Mouse (Mus musculus) heart, embryonic 12.5 days (tissue): ENCODE data around the gene Tiam1. TPM values are rescaled to one million over a fixed set of nuclear protein-coding genes. Genes with fewer than 3 reads are reported as not detected.

Experiments
- ATAC-seq: fragments of 200-750 bp; cut with Nextera tagmentation; 2 replicates; pipeline ENCODE4 v1.8.0; 2017; ENCODE audit warnings: moderate TSS enrichment, moderate library complexity; ENCODE audit not compliant: insufficient number of reproducible peaks, low FRiP score
- H3K27ac ChIP-seq: fragments of 300-500 bp; sonication (generic); 2 replicates; pipeline ENCODE4 v1.5.1; 2016; ENCODE audit warnings: mild to moderate bottlenecking, moderate library complexity; ENCODE audit not compliant: poor library complexity, severe bottlenecking
- H3K27me3 ChIP-seq: fragments of 300-500 bp; sonication (generic); replicated peaks from 2 replicates; pipeline ENCODE4 v1.6.1; 2016; ENCODE audit warnings: mild to moderate bottlenecking, moderate library complexity
- H3K36me3 ChIP-seq: fragments of 300-500 bp; sonication (generic); 2 replicates; pipeline ENCODE4 v1.6.1; 2016; ENCODE audit warnings: mild to moderate bottlenecking, moderate library complexity
- H3K4me1 ChIP-seq: fragments of 300-500 bp; sonication (generic); replicated peaks from 2 replicates; pipeline ENCODE4 v1.6.1; 2016; ENCODE audit warnings: mild to moderate bottlenecking
- H3K4me2 ChIP-seq: fragments of 300-500 bp; sonication (generic); 2 replicates; pipeline ENCODE4 v1.6.1; 2016; ENCODE audit warnings: mild to moderate bottlenecking, moderate library complexity
- H3K4me3 ChIP-seq: fragments of 300-500 bp; sonication (generic); 2 replicates; pipeline ENCODE4 v1.5.1; 2016; ENCODE audit warnings: mild to moderate bottlenecking
- H3K9ac ChIP-seq: fragments of 300-500 bp; sonication (generic); 2 replicates; pipeline ENCODE4 v1.6.1; 2016; ENCODE audit warnings: mild to moderate bottlenecking, moderate library complexity
- H3K9me3 ChIP-seq: fragments of 300-500 bp; sonication (generic); replicated peaks from 2 replicates; pipeline ENCODE4 v1.6.1; 2016; ENCODE audit warnings: mild to moderate bottlenecking, moderate library complexity
- WGBS: fragments of 180-500 bp; shearing (Covaris S2); methylation state at CpG from one replicate; pipeline ENCODE4 v1.1.7; 2016; 5-methylcytosine and 5-hydroxymethylcytosine counted together
- polyA plus RNA-seq: library from polyadenylated mRNA; unstranded; fragments of >200 nt; fragmentation: Nextera tagmentation; extraction: Ambion mirVana; gene quantifications from 2 replicates; pipeline ENCODE4 v1.2.1, GENCODE M21; 2016

Gene Tiam1
- polyA plus RNA-seq, 1 experiment from 2014 or later = 16.9 TPM

- Histone ChIP-seq H3K4me3 (no peak overlapping the region), H3K9ac (no peak overlapping the region), H3K9me3 (no peaks in the 10 kb centered on the region; the same call in 1 of the 2 replicates), H3K4me2 (no peak overlapping the region), H3K27me3 (no peaks in the 10 kb centered on the region), H3K36me3 (peaks cover 3% of the 10 kb centered on the region; the same call in 1 of the 2 replicates), H3K4me1 (no peaks in the 10 kb centered on the region), H3K27ac (no peak overlapping the region)
- WGBS = 81% methylated on average over 33 of the region's 33 CpGs
- ATAC-seq = no peak
Measured at GRCm38 (mm10) chr16:89897547-89898298, 245.8 kb downstream of the Tiam1 start.

GRCm38 (mm10) chr16:89896885-89897546, 246.6 kb downstream of the Tiam1 start:
- no peak for ATAC-seq
- H3K27ac ChIP-seq = no peak overlapping the region
- no peak overlapping the region for H3K4me3 ChIP-seq
- no peaks in the 10 kb centered on the region for H3K27me3 ChIP-seq
- H3K4me2 ChIP-seq = no peak overlapping the region
- H3K36me3 ChIP-seq = peaks cover 3% of the 10 kb centered on the region; the same call in 1 of the 2 replicates
- no peaks in the 10 kb centered on the region; the same call in 1 of the 2 replicates for H3K9me3 ChIP-seq
- WGBS = 69% methylated on average over 20 of the region's 20 CpGs
- no peaks in the 10 kb centered on the region for H3K4me1 ChIP-seq
- no peak overlapping the region for H3K9ac ChIP-seq

GRCm38 (mm10) chr16:89896392-89896791, 247.2 kb downstream of the Tiam1 start:
- H3K27me3 ChIP-seq = no peaks in the 10 kb centered on the region
- H3K4me1 ChIP-seq = peaks cover 2% of the 10 kb centered on the region; the same call in 1 of the 2 replicates
- H3K9me3 ChIP-seq = no peaks in the 10 kb centered on the region; the same call in 1 of the 2 replicates
- no peak overlapping the region for H3K27ac ChIP-seq
- 72% methylated on average over 9 of the region's 9 CpGs for WGBS
- H3K9ac ChIP-seq = no peak overlapping the region
- ATAC-seq = no peak
- no peak overlapping the region for H3K4me3 ChIP-seq
- H3K36me3 ChIP-seq = peaks cover 3% of the 10 kb centered on the region; the same call in 1 of the 2 replicates
- no peak overlapping the region for H3K4me2 ChIP-seq

- H3K27me3 ChIP-seq = no peaks in the 10 kb centered on the region
- H3K9me3 ChIP-seq = no peaks in the 10 kb centered on the region; the same call in 1 of the 2 replicates
- H3K4me1 ChIP-seq = peaks cover 13% of the 10 kb centered on the region
- ATAC-seq = no peak
- WGBS = 85% methylated on average over 7 of the region's 7 CpGs
- H3K4me2 ChIP-seq = no peak overlapping the region
- H3K4me3 ChIP-seq = no peak overlapping the region
- no peak overlapping the region for H3K9ac ChIP-seq
- no peak overlapping the region for H3K27ac ChIP-seq
- H3K36me3 ChIP-seq = peaks cover 3% of the 10 kb centered on the region; the same call in 1 of the 2 replicates
Measured at GRCm38 (mm10) chr16:89895283-89895682, 248.3 kb downstream of the Tiam1 start.

- H3K4me2 ChIP-seq = no peak overlapping the region
- ATAC-seq = no peak
- no peak overlapping the region for H3K9ac ChIP-seq
- H3K27me3 ChIP-seq = no peaks in the 10 kb centered on the region
- whole genome bisulfite sequencing = 74% methylated on average over 8 of the region's 8 CpGs
- H3K9me3 ChIP-seq = no peaks in the 10 kb centered on the region; the same call in 1 of the 2 replicates
- no peak overlapping the region for H3K27ac ChIP-seq
- peaks cover 3% of the 10 kb centered on the region; the same call in 1 of the 2 replicates for H3K36me3 ChIP-seq
- H3K4me3 ChIP-seq = no peak overlapping the region
- H3K4me1 ChIP-seq = peaks cover 18% of the 10 kb centered on the region
Measured at GRCm38 (mm10) chr16:89894816-89895215, 248.8 kb downstream of the Tiam1 start.

GRCm38 (mm10) chr16:89890515-89891189, 252.9 kb downstream of the Tiam1 start:
- WGBS = 59% methylated on average over 17 of the region's 17 CpGs
- Histone ChIP-seq H3K9ac (no peak overlapping the region), H3K9me3 (no peaks in the 10 kb centered on the region; the same call in 1 of the 2 replicates), H3K27me3 (no peaks in the 10 kb centered on the region), H3K4me3 (no peak overlapping the region), H3K36me3 (0 out of 2 replicates have a peak, but pooled peaks cover 3% of the 10 kb centered on the region), H3K4me2 (no peak overlapping the region), H3K4me1 (peaks cover 18% of the 10 kb centered on the region), H3K27ac (no peak overlapping the region)
- ATAC-seq = 0 out of 2 replicates have a peak, but pooled peaks have one; percentile 2

GRCm38 (mm10) chr16:89889890-89890462, 253.6 kb downstream of the Tiam1 start:
- H3K27me3 ChIP-seq = no peaks in the 10 kb centered on the region
- H3K36me3 ChIP-seq = 0 out of 2 replicates have a peak, but pooled peaks cover 3% of the 10 kb centered on the region
- H3K4me1 ChIP-seq = peaks cover 18% of the 10 kb centered on the region
- H3K9ac ChIP-seq = no peak overlapping the region
- ATAC-seq = peak; percentile 59; the same call in 1 of the 2 replicates
- H3K9me3 ChIP-seq = no peaks in the 10 kb centered on the region; the same call in 1 of the 2 replicates
- H3K27ac ChIP-seq = no peak overlapping the region
- no peak overlapping the region for H3K4me3 ChIP-seq
- WGBS = 49% methylated on average over 10 of the region's 10 CpGs
- no peak overlapping the region for H3K4me2 ChIP-seq

GRCm38 (mm10) chr16:89886561-89886960, 257.0 kb downstream of the Tiam1 start:
- no peaks in the 10 kb centered on the region for H3K9me3 ChIP-seq
- H3K27ac ChIP-seq = no peak overlapping the region
- H3K27me3 ChIP-seq = no peaks in the 10 kb centered on the region
- no peak for ATAC-seq
- H3K36me3 ChIP-seq = peaks cover 12% of the 10 kb centered on the region
- peaks cover 30% of the 10 kb centered on the region for H3K4me1 ChIP-seq
- H3K9ac ChIP-seq = no peak overlapping the region
- no peak overlapping the region for H3K4me3 ChIP-seq
- no peak overlapping the region for H3K4me2 ChIP-seq

GRCm38 (mm10) chr16:89885661-89886060, 257.9 kb downstream of the Tiam1 start:
- 84% methylated on average over 9 of the region's 9 CpGs for WGBS
- Histone ChIP-seq H3K4me2 (no peak overlapping the region), H3K27me3 (no peaks in the 10 kb centered on the region), H3K4me1 (peaks cover 21% of the 10 kb centered on the region), H3K4me3 (no peak overlapping the region), H3K36me3 (peaks cover 12% of the 10 kb centered on the region), H3K27ac (no peak overlapping the region), H3K9ac (no peak overlapping the region), H3K9me3 (no peaks in the 10 kb centered on the region)
- ATAC-seq = no peak

GRCm38 (mm10) chr16:89883897-89884296, 259.7 kb downstream of the Tiam1 start:
- no peak overlapping the region for H3K4me2 ChIP-seq
- H3K27ac ChIP-seq = no peak overlapping the region
- no peak overlapping the region for H3K4me3 ChIP-seq
- WGBS = 87% methylated on average over 4 of the region's 4 CpGs
- ATAC-seq = no peak
- H3K4me1 ChIP-seq = peaks cover 12% of the 10 kb centered on the region
- H3K9me3 ChIP-seq = no peaks in the 10 kb centered on the region
- peaks cover 12% of the 10 kb centered on the region for H3K36me3 ChIP-seq
- no peaks in the 10 kb centered on the region for H3K27me3 ChIP-seq
- H3K9ac ChIP-seq = no peak overlapping the region
